Mouse (Mus musculus): ENCODE results near the gene Stat3.

DNA sequence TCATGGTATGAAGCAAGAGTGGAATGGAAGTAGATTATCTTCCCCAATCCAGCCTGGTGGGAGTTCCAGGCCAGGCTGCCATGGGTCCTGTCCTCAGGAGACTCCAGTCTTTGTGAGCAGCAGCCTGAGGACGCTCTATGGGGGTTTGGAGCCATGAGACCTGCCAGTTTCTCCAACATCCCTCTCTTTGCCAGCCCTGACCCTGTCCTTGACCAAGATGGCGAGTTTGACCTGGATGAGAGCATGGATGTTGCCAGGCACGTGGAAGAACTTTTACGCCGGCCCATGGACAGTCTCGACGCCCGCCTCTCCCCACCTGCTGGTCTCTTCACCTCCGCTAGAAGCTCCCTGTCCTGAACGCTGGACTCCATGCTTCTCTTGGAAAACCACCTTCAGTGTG is 55.7 kb downstream of the Stat3 start:
- TF ChIP-seq CTCF (IDR thresholded peaks at IDR 0.05; ENCODE audit: low read depth, low read length): no peak
- TF ChIP-seq POLR2AphosphoS5 (IDR thresholded peaks at IDR 0.05; ENCODE audit: insufficient replicate concordance, low read depth, low read length): no peak
- TF ChIP-seq GATA2 (IDR thresholded peaks at IDR 0.05; ENCODE audit: borderline replicate concordance, low read depth, low read length): no peak
- no peak for TF ChIP-seq GATA1 (IDR thresholded peaks at IDR 0.05; ENCODE audit: borderline replicate concordance, low read length)

Data from G1E (cell line).